Mouse (Mus musculus) cerebellum, adult 2 months (tissue): ENCODE results near the gene Scn3b. TPM values are rescaled to one million over a fixed set of nuclear protein-coding genes. Genes with fewer than 3 reads are reported as not detected.

Experiments
- DNase-seq, 2 experiments: peaks; one replicate each; pipeline ENCODE4 v3.0.0; 2021
- H3K27ac ChIP-seq: fragments of 200-500 bp; 2 replicates; pipeline ENCODE4 v1.5.1; 2012; ENCODE audit warnings: low read length, control low read depth, inconsistent platforms; ENCODE audit not compliant: insufficient read depth
- H3K27me3 ChIP-seq: fragments of 200-500 bp; 2 replicates; pipeline ENCODE4 v1.6.1; 2012; ENCODE audit warnings: inconsistent platforms, mild to moderate bottlenecking, low read length, moderate library complexity; ENCODE audit not compliant: control insufficient read depth, insufficient read depth
- H3K4me1 ChIP-seq: fragments of 200-500 bp; 2 replicates; pipeline ENCODE4 v1.6.1; 2011; ENCODE audit warnings: low read length; ENCODE audit not compliant: control insufficient read depth, insufficient read depth
- H3K4me3 ChIP-seq: fragments of 200-500 bp; replicated peaks from 2 replicates; pipeline ENCODE3; 2011; ENCODE audit warnings: mild to moderate bottlenecking, low read depth, low read length, control low read depth; ENCODE audit not compliant: insufficient read depth
- CTCF ChIP-seq: fragments of 200-500 bp; IDR thresholded peaks from 2 replicates; pipeline ENCODE4 v1.5.1; 2011; ENCODE audit warnings: low read depth, mild to moderate bottlenecking, control low read depth, low read length, moderate library complexity, borderline replicate concordance; ENCODE audit not compliant: insufficient read depth
- POLR2A ChIP-seq: fragments of 200-500 bp; IDR thresholded peaks from 2 replicates; pipeline ENCODE4 v1.6.1; 2011; ENCODE audit warnings: low read length, control low read depth, borderline replicate concordance; ENCODE audit not compliant: insufficient read depth
- WGBS: fragments of 180-500 bp; shearing (Covaris S2); methylation state at CpG from one replicate; pipeline ENCODE4 v1.1.7; 2018; 5-methylcytosine and 5-hydroxymethylcytosine counted together
- polyA plus RNA-seq: library from polyadenylated mRNA; depleted of rRNA; stranded (reverse); fragments of >200 nt; gene quantifications from 2 replicates; pipeline ENCODE4 v1.2.3, GENCODE M21; 2012

The Scn3b gene
- polyA plus RNA-seq, 1 experiment, result 10.1 TPM

DNA sequence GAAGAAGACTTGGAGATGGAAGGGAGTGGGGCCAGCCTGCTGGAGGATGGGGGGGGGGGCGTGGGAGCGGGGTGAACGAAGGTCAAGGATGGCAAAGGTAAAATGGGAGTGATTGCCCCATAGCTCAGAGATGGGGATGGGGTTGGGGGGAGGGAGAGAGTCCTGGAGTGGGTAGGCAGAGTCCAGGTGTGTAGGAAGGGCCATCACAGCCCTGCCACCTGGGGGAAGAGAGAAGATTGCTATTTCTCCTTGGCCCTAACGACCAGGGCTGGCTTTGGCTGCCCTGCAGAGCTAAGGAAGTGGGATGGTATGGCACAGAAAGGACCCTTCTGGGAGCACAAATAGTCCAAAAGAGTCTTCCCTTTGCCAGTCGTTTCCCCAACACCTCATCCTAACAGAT lies 25.2 kb downstream of the Scn3b start:
- no peak for DNase-seq
- Histone ChIP-seq H3K27ac (no peak overlapping the region), H3K27me3 (no peaks in the 10 kb centered on the region), H3K4me1 (peaks cover 11% of the 10 kb centered on the region), H3K4me3 (no peak overlapping the region)
- 62% methylated on average over 5 of the region's 5 CpGs for WGBS
- TF ChIP-seq CTCF, result no peak
- no peak for TF ChIP-seq POLR2A

DNA sequence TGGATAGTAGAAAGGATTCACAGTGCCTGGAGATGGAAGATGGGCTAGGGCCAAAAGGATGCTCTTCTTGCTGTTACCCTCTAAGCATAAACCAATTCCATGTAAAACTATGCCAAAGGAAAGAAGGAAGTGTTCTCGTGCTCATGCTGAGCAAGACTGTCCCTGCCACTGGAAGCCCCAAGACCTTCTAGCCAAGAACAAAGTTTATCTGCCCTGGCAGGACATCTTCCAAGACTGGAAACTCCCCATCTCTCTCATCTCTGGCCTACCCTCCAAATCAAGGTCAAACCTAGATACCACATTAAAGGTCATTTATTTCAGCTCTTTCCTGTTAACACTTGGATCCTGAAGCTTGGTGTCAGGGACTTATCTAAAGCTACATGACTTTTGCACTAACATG lies 25.8 kb downstream of the Scn3b start:
- Histone ChIP-seq H3K4me1 (peaks cover 11% of the 10 kb centered on the region), H3K4me3 (no peak overlapping the region), H3K27me3 (no peaks in the 10 kb centered on the region), H3K27ac (no peak overlapping the region)
- TF ChIP-seq CTCF (no peak), POLR2A (no peak)
- 19% methylated on average over 1 of the region's 1 CpGs for WGBS
- DNase-seq, result no peak

DNA sequence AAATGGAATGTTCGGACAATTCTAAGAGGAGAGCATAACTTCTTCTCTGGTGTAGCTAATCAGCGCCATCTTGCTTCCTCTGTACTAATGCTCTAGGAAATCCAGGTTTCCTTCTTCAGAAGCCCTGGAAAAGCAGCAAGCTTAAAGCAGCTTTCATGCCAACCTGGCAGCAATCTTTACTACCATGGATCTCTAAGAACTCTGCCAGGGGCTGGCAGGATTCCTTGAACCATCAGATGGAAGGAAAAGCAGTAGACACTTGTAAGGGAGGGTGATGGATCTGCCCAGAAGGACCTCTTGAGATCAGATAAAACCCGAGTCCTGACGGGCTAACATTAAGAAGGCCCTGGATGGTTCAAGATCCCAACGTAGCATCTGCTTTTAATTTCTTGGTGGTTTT lies 27.2 kb downstream of the Scn3b start:
- Histone ChIP-seq H3K27me3 (no peaks in the 10 kb centered on the region), H3K4me3 (no peak overlapping the region), H3K27ac (no peak overlapping the region), H3K4me1 (peaks cover 11% of the 10 kb centered on the region)
- 34% methylated on average over 5 of the region's 5 CpGs for WGBS
- DNase-seq, result peak; percentile 65 to 79
- TF ChIP-seq CTCF (no peak), POLR2A (no peak)

DNA sequence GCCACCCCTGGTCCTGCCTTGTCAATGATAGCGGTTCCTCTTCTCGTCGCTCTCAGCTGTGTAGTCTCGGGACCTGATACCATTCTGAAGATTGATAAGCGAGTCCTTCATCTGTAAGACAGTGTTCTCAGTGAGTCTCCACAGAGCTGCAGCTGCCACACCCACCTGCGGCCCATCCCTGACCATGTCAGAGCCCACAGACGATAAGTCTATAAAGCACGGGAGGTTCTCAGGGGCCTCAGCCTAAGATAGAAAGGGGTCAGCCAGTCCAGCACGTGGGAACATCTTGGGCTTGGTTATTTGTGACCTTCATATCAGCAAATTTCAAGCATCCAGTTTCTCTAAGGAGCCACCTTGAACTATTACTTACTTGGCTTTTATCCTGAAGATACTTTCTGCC lies 29.0 kb downstream of the Scn3b start:
- 91% methylated on average over 9 of the region's 9 CpGs for WGBS
- Histone ChIP-seq H3K4me3 (no peak overlapping the region), H3K27me3 (no peaks in the 10 kb centered on the region), H3K27ac (no peak overlapping the region), H3K4me1 (peaks cover 15% of the 10 kb centered on the region)
- TF ChIP-seq CTCF, result no peak
- TF ChIP-seq POLR2A, result no peak
- DNase-seq, result no peak

DNA sequence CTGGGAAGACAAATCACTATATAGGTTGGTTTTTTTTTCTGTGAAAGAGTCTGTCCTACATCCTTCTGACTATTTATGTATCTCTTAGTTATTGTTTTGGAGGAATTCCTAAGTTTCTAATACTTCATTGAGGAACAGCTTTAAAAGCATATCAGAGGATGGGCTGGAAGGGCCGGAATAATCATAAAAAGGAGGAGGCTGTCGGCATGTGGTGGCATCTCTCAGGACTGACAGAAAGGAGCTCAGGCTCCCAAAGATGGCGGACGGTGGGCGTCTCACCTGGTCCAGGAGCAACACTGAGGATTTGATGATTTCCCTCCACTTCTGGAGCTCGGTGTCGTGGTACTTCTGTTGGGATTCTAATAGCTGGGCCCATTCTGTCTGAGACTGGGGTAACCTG lies 30.3 kb downstream of the Scn3b start:
- WGBS, result 97% methylated on average over 7 of the region's 7 CpGs
- peaks cover 14% of the 10 kb centered on the region for H3K4me1 ChIP-seq
- TF ChIP-seq POLR2A (no peak), CTCF (no peak)
- H3K27me3 ChIP-seq, result no peaks in the 10 kb centered on the region
- H3K27ac ChIP-seq, result no peak overlapping the region
- no peak for DNase-seq
- H3K4me3 ChIP-seq, result no peak overlapping the region

DNA sequence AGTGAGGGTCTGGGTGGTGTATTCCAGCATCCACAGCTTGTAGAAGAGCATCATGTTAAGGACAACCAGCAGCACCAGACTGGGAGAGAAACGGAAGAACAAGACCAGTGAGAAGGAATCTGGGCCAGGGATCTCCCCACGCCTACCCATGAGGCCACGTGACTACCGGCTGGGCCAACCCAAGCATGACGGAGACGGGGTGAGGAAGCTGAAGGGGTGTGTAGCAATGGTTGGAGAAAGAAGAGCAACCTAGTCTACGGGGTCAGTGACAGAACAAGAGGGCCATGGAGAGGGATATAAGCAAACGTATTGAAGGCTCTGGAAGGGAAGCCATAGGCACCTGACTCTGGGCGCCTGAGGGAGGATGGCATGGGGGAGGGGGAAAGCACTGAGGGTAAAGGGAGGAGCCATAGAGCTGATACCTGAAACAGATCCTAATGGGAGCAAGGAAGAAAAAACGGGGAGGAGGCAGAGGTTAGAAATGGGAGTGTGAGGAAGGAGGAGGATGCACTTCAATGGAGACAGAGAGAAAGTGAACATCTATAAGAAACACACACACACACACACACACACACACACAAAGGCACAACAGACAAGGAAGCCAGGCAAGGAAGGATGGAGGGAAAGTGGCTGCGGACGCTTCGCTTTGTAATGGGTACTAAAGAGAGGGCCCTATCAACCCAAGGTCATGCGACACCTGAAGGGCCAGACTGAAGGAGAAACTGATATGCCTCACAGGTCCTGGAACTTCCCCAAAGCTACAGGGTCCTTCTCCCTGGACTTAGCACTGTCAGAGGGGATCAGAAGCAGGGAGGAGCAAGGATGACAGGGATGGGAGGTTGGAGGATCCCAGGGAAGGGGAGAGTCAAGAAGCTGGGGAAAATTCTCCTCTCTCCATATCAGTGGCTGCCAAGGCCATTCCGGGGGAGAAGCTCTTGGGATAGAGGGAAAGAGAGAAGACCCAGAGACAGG lies 31.3 kb downstream of the Scn3b start:
- no peaks in the 10 kb centered on the region for H3K27me3 ChIP-seq
- no peak for TF ChIP-seq POLR2A
- TF ChIP-seq CTCF, result no peak

DNA sequence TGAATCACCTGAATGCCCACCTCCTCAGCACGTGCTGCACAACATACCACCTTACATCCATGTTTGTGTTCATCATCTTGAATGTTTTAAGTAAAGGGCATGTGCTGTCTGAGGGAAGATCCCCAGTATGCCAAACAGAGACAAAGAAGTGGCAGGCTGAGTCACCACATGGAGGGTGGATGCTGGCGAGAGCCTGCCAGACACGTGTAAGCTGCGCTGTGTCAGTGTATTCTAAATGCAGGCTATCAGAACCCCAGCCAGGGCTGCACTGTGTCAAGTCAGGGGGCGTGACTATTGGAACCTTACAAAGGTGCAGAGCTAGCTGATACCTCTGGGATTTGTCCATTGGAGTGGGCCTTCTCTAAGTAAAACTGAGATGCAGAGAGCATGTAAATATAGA lies 32.5 kb downstream of the Scn3b start:
- DNase-seq, result no peak

More for the DNA sequence above, 31.3 kb downstream of the Scn3b start:
- no peak overlapping the region for H3K27ac ChIP-seq
- WGBS, result 70% methylated on average over 15 of the region's 15 CpGs
- H3K4me1 ChIP-seq, result peaks cover 12% of the 10 kb centered on the region
- DNase-seq, result no peak
- H3K4me3 ChIP-seq, result no peak overlapping the region

DNA sequence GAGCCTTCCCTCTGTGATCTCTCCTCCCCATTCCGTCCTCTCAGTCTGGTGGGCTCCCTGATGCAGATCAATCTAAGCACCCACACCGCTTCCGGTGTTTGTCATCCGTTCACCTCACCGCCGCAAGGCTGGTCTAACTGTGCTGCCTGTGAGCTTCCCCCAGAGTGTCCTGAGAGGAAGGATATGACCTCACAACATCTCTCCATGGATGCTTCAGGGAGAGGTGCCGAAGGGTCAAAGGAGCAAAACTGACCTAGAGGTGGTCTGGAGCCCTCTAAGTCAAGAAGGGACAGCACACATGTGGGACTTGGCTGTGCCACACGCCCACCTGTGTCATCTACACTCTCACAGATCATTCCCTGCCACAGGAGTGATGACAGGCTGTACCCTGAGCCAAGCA lies 33.4 kb downstream of the Scn3b start:
- Histone ChIP-seq H3K4me3 (no peak overlapping the region), H3K27me3 (no peaks in the 10 kb centered on the region), H3K4me1 (peaks cover 4% of the 10 kb centered on the region; the same call in 1 of the 2 replicates), H3K27ac (no peak overlapping the region)
- TF ChIP-seq CTCF (no peak), POLR2A (no peak)
- WGBS, result 90% methylated on average over 8 of the region's 8 CpGs
- DNase-seq, result no peak

More for the DNA sequence above, 32.5 kb downstream of the Scn3b start:
- Histone ChIP-seq H3K4me3 (no peak overlapping the region), H3K27me3 (no peaks in the 10 kb centered on the region), H3K4me1 (peaks cover 10% of the 10 kb centered on the region), H3K27ac (no peak overlapping the region)
- no peak for TF ChIP-seq CTCF
- no peak for TF ChIP-seq POLR2A
- WGBS, result 51% methylated on average over 5 of the region's 5 CpGs
